Mouse (Mus musculus): ENCODE measurements around the gene Zfp628. TPM values are rescaled to one million over a fixed set of nuclear protein-coding genes. Genes with fewer than 3 reads are reported as not detected.

Zfp628 gene
- polyA plus RNA-seq, 1 experiment from 2014 or later, result 4.3 TPM

- WGBS, result 6% methylated on average over 19 of the region's 19 CpGs
- Histone ChIP-seq H3K36me3 (ENCODE audit: poor library complexity, severe bottlenecking) (no peaks in the 10 kb centered on the region), H3K4me3 (peak overlapping the region; percentile 25), H3K27ac (no peak overlapping the region), H3K4me2 (peak overlapping the region; percentile 54), H3K4me1 (peaks cover 11% of the 10 kb centered on the region), H3K27me3 (peaks cover 15% of the 10 kb centered on the region; the same call in 1 of the 2 replicates), H3K9ac (peak overlapping the region; percentile 45), H3K9me3 (replicated peaks) (no peaks in the 10 kb centered on the region)
- peak; percentile 60 for ATAC-seq
Measured at GRCm38 (mm10) chr7:4899649-4900522, 15.1 kb upstream of the Zfp628 start.

DNA sequence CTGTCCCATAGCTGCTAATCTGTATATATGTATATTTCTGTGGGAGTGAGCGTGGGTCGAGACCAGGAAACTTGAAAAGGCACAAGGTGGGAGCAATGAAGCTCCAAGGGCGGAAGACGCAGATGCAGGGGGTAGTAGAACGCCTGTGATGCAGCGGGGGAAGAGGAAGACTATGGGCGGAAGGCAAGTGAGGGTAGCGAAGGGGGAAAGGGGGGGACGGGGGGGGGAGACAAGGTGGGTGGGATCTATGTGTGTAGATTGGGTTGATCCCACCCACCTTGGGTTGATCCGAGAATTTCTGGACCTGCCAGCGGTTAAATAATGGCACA lies 14.5 kb upstream of the Zfp628 start:
- Histone ChIP-seq H3K9me3 (replicated peaks) (no peaks in the 10 kb centered on the region), H3K4me2 (peak overlapping the region; percentile 54), H3K9ac (no peak overlapping the region), H3K27me3 (peaks cover 15% of the 10 kb centered on the region; the same call in 1 of the 2 replicates), H3K4me1 (peaks cover 11% of the 10 kb centered on the region), H3K27ac (no peak overlapping the region), H3K36me3 (ENCODE audit: poor library complexity, severe bottlenecking) (no peaks in the 10 kb centered on the region), H3K4me3 (0 out of 2 replicates have a peak overlapping the region, but pooled peaks have one; percentile 25)
- ATAC-seq, result no peak
- WGBS, result 12% methylated on average over 11 of the region's 11 CpGs

DNA sequence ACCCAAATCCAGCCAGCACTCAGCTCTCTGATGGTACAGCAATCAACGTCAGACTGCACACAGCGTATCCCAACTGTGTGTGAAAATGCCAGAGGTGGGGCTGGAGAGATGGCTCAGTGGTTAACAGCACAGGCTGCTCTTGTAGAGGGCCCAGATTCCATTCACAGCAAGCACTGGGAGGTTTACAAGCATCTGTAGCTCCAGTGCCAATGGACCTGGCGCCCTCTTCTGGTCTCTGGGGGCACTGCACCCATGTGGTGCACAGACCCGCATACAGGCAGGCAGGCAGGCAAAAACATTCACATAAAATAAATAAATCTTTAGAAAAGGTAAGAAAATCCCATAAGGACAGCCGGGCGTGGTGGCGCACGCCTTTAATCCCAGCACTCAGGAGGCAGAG lies 13.8 kb upstream of the Zfp628 start:
- Histone ChIP-seq H3K4me2 (no peak overlapping the region), H3K4me1 (peaks cover 11% of the 10 kb centered on the region), H3K27me3 (peaks cover 15% of the 10 kb centered on the region; the same call in 1 of the 2 replicates), H3K9me3 (replicated peaks) (no peaks in the 10 kb centered on the region), H3K36me3 (ENCODE audit: poor library complexity, severe bottlenecking) (no peaks in the 10 kb centered on the region), H3K27ac (no peak overlapping the region), H3K4me3 (no peak overlapping the region), H3K9ac (no peak overlapping the region)
- 49% methylated on average over 8 of the region's 8 CpGs for WGBS
- no peak for ATAC-seq

DNA sequence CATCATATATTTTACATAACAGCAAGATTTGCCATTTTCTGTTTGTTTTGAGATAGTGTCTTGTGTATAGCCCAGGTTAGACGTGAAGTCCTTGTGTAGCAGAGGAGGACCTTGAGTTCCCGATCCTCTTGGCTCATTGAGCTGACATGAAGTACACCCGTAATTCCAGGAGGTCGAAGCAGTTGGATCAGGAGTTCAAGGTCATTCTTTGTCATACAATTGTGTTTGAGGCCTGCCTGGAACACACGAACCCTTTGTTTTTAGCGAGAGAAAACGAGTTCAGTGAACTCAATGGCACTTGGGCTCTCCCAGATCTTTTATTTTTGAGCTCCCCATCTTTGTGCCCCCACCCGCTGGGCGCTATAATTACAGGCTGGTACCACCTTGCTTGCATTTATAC lies 12.6 kb upstream of the Zfp628 start:
- Histone ChIP-seq H3K4me2 (no peak overlapping the region), H3K4me3 (no peak overlapping the region), H3K36me3 (ENCODE audit: poor library complexity, severe bottlenecking) (no peaks in the 10 kb centered on the region), H3K27me3 (peaks cover 15% of the 10 kb centered on the region; the same call in 1 of the 2 replicates), H3K9me3 (replicated peaks) (no peaks in the 10 kb centered on the region), H3K9ac (no peak overlapping the region), H3K4me1 (peaks cover 20% of the 10 kb centered on the region), H3K27ac (no peak overlapping the region)
- WGBS, result 55% methylated on average over 9 of the region's 9 CpGs
- ATAC-seq, result no peak

DNA sequence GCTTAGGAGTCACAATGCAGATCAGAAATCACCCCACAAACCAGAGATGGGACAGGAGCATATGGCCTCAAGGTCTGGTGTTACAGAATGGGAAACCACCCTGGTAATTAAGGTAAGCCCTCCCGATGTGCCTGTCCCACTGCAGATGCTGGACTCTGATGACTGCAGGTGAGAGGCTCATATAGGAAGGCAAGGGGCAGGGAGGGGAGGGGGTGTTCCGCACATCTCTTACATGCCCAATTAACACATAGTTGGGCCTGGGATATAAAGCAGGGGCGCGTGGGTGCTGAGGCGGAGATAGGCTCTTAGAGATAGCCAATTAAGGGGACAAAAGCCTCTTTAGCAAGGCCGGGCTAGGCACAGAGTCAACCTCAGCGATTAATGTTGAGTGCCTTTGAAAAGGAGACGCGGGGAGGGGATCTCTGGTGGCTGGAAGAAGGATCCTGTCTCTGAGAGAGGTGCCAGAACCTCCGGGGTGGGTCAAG lies 8.5 kb upstream of the Zfp628 start, which contains the start of gene Gm36210:
Gene Gm36210 (minus strand): TSS at position 51 of the 485 bp plus-strand sequence.
- H3K27me3 ChIP-seq, result no peaks in the 10 kb centered on the region
- H3K9me3 ChIP-seq (replicated peaks), result no peaks in the 10 kb centered on the region
- no peak for ATAC-seq
- no peaks in the 10 kb centered on the region for H3K36me3 ChIP-seq (ENCODE audit: poor library complexity, severe bottlenecking)
- peaks cover 10% of the 10 kb centered on the region for H3K4me1 ChIP-seq
- 7% methylated on average over 10 of the region's 10 CpGs for WGBS
- no peak within 1 kb of the TSS for H3K27ac ChIP-seq
- no peak within 1 kb of the TSS for H3K4me2 ChIP-seq
- no peak within 1 kb of the TSS for H3K4me3 ChIP-seq
- 0 out of 2 replicates have a peak within 1 kb of the TSS, but pooled peaks have one; percentile 9 for H3K9ac ChIP-seq

DNA sequence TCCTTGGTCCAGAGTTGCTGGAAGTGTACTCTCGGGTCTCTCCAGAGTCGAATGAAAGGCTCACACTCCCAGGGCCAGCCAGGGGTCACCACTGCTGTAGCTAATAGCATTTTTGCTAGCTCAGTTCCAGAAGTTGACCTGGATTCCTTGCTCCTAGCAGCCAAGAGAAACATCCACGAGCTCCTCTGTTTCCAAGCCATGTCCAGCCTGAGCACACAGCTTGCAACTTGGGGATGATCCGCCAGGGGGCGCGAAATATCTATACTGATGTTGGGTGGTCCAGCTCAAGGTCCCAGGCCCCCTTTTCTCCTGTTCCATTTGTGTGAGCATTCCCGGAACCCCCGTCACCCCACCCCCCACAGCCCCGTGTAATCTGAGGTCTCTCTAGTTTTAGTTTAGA lies 3.5 kb upstream of the Zfp628 start:
- Histone ChIP-seq H3K27ac (no peak overlapping the region), H3K36me3 (ENCODE audit: poor library complexity, severe bottlenecking) (no peaks in the 10 kb centered on the region), H3K4me3 (no peak overlapping the region), H3K4me1 (peaks cover 20% of the 10 kb centered on the region), H3K9ac (no peak overlapping the region), H3K9me3 (replicated peaks) (no peaks in the 10 kb centered on the region), H3K4me2 (no peak overlapping the region), H3K27me3 (no peaks in the 10 kb centered on the region)
- no peak for ATAC-seq
- 31% methylated on average over 9 of the region's 9 CpGs for WGBS

- 73% methylated on average over 5 of the region's 5 CpGs for WGBS
- peaks cover 20% of the 10 kb centered on the region for H3K4me1 ChIP-seq
- H3K4me3 ChIP-seq, result 0 out of 2 replicates have a peak overlapping the region, but pooled peaks have one; percentile 3
- H3K27ac ChIP-seq, result no peak overlapping the region
- no peaks in the 10 kb centered on the region for H3K27me3 ChIP-seq
- no peak for ATAC-seq
- H3K4me2 ChIP-seq, result no peak overlapping the region
- no peaks in the 10 kb centered on the region; the same call in 1 of the 2 replicates for H3K36me3 ChIP-seq (ENCODE audit: poor library complexity, severe bottlenecking)
- no peaks in the 10 kb centered on the region for H3K9me3 ChIP-seq (replicated peaks)
- no peak overlapping the region for H3K9ac ChIP-seq
Measured at GRCm38 (mm10) chr7:4912248-4912647, 2.8 kb upstream of the Zfp628 start.

DNA sequence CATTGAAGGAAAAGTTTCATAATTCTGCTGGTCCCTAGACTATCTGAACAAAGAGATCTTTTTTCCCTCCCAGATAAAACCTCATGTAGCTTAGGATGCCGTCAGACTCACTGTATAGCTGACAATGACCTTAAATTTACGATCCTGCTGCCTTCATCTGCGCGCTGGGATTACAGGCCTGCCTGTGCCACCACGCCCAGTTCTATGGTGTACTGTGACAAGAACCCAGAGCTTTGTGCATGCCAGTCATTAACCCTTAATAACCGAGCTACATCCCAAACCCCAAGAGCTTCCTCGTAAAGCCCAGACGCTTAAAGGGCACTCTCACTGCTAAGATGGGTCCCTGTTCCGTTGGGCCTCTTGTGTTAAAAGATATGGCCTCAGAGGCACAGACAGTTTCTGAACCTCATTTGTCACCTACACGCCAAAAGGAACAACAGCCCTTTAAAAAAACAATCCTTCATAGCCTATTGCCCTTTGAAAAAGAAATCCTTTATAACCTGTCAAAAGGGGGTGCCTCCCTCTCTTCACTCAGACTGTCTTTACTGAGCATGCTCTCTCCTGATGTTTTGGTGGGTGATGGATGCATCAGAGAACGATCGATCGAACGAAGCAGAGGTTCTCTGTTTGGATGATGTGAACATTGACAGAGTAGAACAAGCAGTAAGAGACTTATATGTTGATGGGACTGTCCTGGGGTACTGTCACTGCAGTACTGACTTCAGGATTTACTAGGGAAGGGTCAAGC lies 826 bp downstream of the Zfp628 start:
- WGBS, result 23% methylated on average over 14 of the region's 14 CpGs
- peaks cover 36% of the 10 kb centered on the region for H3K36me3 ChIP-seq (ENCODE audit: poor library complexity, severe bottlenecking)
- H3K9me3 ChIP-seq (replicated peaks), result no peaks in the 10 kb centered on the region
- peak overlapping the region; percentile 89 for H3K4me2 ChIP-seq
- peak; percentile 59 for ATAC-seq
- H3K4me1 ChIP-seq, result peaks cover 27% of the 10 kb centered on the region
- peak overlapping the region; percentile 97 for H3K27ac ChIP-seq
- peak overlapping the region; percentile 66 for H3K4me3 ChIP-seq
- H3K9ac ChIP-seq, result peak overlapping the region; percentile 88
- no peaks in the 10 kb centered on the region for H3K27me3 ChIP-seq

DNA sequence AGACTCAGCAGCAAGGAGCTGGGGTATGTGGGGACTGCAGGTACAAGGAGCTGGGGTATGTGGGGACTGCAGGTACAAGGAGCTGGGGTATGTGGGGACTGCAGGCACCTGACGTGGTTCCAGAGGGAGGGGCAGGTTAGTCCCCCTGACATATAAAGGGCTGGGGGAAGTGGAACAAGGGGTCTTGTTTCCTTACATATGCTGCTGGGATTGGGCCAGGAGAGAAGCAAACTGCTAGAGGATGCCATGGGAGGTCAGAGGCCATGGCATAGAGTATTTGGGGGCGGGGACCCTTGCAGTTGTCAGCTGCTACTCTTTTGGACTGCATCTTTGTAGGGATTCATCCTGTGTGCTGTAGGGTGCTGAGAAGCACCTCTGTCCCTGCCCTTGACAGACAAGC lies 2.5 kb downstream of the Zfp628 start:
- Histone ChIP-seq H3K27me3 (no peaks in the 10 kb centered on the region), H3K9ac (no peak overlapping the region; the same call in 1 of the 2 replicates), H3K4me1 (peaks cover 44% of the 10 kb centered on the region), H3K4me2 (no peak overlapping the region; the same call in 1 of the 2 replicates), H3K9me3 (replicated peaks) (no peaks in the 10 kb centered on the region), H3K27ac (no peak overlapping the region), H3K36me3 (ENCODE audit: poor library complexity, severe bottlenecking) (peaks cover 43% of the 10 kb centered on the region), H3K4me3 (no peak overlapping the region)
- WGBS, result 89% methylated on average over 2 of the region's 2 CpGs
- ATAC-seq, result no peak

DNA sequence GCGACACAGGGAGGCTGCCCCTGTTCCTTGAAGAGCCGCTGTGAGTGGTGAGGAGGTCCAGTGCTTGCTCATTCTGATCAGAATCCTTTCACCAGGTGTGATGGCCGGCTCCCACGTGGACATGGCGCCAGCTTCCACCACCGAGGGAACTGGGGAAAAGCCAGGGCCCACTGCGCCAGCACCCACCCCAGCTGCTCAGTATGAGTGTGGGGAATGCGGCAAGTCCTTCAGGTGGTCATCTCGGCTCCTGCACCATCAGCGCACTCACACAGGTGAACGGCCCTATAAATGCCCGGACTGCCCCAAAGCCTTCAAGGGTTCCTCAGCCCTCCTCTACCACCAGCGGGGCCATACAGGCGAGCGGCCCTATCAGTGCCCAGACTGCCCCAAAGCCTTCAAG lies 3.7 kb downstream of the Zfp628 start:
- Histone ChIP-seq H3K4me1 (peaks cover 55% of the 10 kb centered on the region), H3K4me3 (no peak overlapping the region), H3K9me3 (replicated peaks) (no peaks in the 10 kb centered on the region), H3K36me3 (ENCODE audit: poor library complexity, severe bottlenecking) (peaks cover 43% of the 10 kb centered on the region), H3K27ac (no peak overlapping the region), H3K27me3 (no peaks in the 10 kb centered on the region), H3K9ac (no peak overlapping the region), H3K4me2 (no peak overlapping the region)
- no peak for ATAC-seq
- WGBS, result 92% methylated on average over 15 of the region's 15 CpGs

GRCm38 (mm10) chr7:4919096-4919495 lies 4.1 kb downstream of the Zfp628 start:
- H3K4me1 ChIP-seq, result peaks cover 59% of the 10 kb centered on the region
- H3K36me3 ChIP-seq (ENCODE audit: poor library complexity, severe bottlenecking), result peaks cover 43% of the 10 kb centered on the region
- no peaks in the 10 kb centered on the region for H3K9me3 ChIP-seq (replicated peaks)
- H3K4me3 ChIP-seq, result no peak overlapping the region
- no peak overlapping the region for H3K27ac ChIP-seq
- H3K4me2 ChIP-seq, result no peak overlapping the region
- 80% methylated on average over 21 of the region's 21 CpGs for WGBS
- H3K27me3 ChIP-seq, result no peaks in the 10 kb centered on the region
- no peak for ATAC-seq
- no peak overlapping the region for H3K9ac ChIP-seq

GRCm38 (mm10) chr7:4919971-4920370 lies 5.0 kb downstream of the Zfp628 start:
- ATAC-seq, result no peak
- no peaks in the 10 kb centered on the region for H3K9me3 ChIP-seq (replicated peaks)
- WGBS, result 88% methylated on average over 21 of the region's 21 CpGs
- no peak overlapping the region for H3K9ac ChIP-seq
- H3K27ac ChIP-seq, result no peak overlapping the region
- H3K4me1 ChIP-seq, result peaks cover 64% of the 10 kb centered on the region
- no peaks in the 10 kb centered on the region for H3K27me3 ChIP-seq
- peaks cover 43% of the 10 kb centered on the region for H3K36me3 ChIP-seq (ENCODE audit: poor library complexity, severe bottlenecking)
- no peak overlapping the region for H3K4me3 ChIP-seq
- H3K4me2 ChIP-seq, result no peak overlapping the region

Data from forebrain, embryonic 13.5 days (tissue).